Mouse (Mus musculus) neural tube, embryonic 15.5 days (tissue): ENCODE data around the gene Dnajc12. TPM values are rescaled to one million over a fixed set of nuclear protein-coding genes. Genes with fewer than 3 reads are reported as not detected.
"Not testable (repeated sequence)": the region's sequence is repeated elsewhere in the genome, so short reads cannot be mapped to it uniquely, and the experiment has no call there.

Experiments
- ATAC-seq: fragments of 200-750 bp; cut with Nextera tagmentation; 2 replicates; pipeline ENCODE4 v1.8.0; 2017; ENCODE audit warnings: mild to moderate bottlenecking, moderate TSS enrichment, moderate library complexity; ENCODE audit not compliant: low FRiP score
- H3K27ac ChIP-seq: fragments of 300-500 bp; sonication (generic); replicated peaks from 2 replicates; pipeline ENCODE4 v1.5.1; 2015; ENCODE audit warnings: mild to moderate bottlenecking, inconsistent platforms
- H3K27me3 ChIP-seq: fragments of 300-500 bp; sonication (generic); replicated peaks from 2 replicates; pipeline ENCODE4 v1.6.1; 2015; ENCODE audit warnings: inconsistent platforms
- H3K36me3 ChIP-seq: fragments of 300-500 bp; sonication (generic); 2 replicates; pipeline ENCODE4 v1.6.1; 2015; ENCODE audit warnings: inconsistent platforms
- H3K4me1 ChIP-seq: fragments of 300-500 bp; sonication (generic); 2 replicates; pipeline ENCODE4 v1.6.1; 2015; ENCODE audit warnings: inconsistent platforms
- H3K4me2 ChIP-seq: fragments of 300-500 bp; sonication (generic); 2 replicates; pipeline ENCODE4 v1.6.1; 2015; ENCODE audit warnings: inconsistent platforms, mild to moderate bottlenecking, moderate library complexity
- H3K4me3 ChIP-seq: fragments of 300-500 bp; sonication (generic); replicated peaks from 2 replicates; pipeline ENCODE4 v1.5.1; 2015; ENCODE audit warnings: mild to moderate bottlenecking, inconsistent platforms
- H3K9ac ChIP-seq: fragments of 300-500 bp; sonication (generic); replicated peaks from 2 replicates; pipeline ENCODE4 v1.6.1; 2015; ENCODE audit warnings: mild to moderate bottlenecking, inconsistent platforms
- H3K9me3 ChIP-seq: fragments of 300-500 bp; sonication (generic); replicated peaks from 2 replicates; pipeline ENCODE4 v1.6.1; 2016; ENCODE audit warnings: inconsistent platforms
- WGBS: fragments of 180-500 bp; shearing (Covaris S2); methylation state at CpG from one replicate; pipeline ENCODE4 v1.1.7; 2015; ENCODE audit warnings: mixed read lengths; 5-methylcytosine and 5-hydroxymethylcytosine counted together
- polyA plus RNA-seq: library from polyadenylated mRNA; unstranded; fragments of >200 nt; fragmentation: Nextera tagmentation; extraction: Ambion mirVana; gene quantifications from 2 replicates; pipeline ENCODE4 v1.2.1, GENCODE M21; 2015

Dnajc12 gene
- 25.4 and 27.5 TPM in 2 replicates for polyA plus RNA-seq

GRCm38 (mm10) chr10:63382372-63383279 is at the start of gene Dnajc12:
Gene Dnajc12 (plus strand): TSS chr10:63382443.
- H3K9me3 ChIP-seq = no peaks in the 10 kb centered on the region
- peak within 1 kb of the TSS; percentile 57 for H3K4me3 ChIP-seq
- H3K36me3 ChIP-seq = no peaks in the 10 kb centered on the region
- peak within 1 kb of the TSS; percentile 92 for H3K4me2 ChIP-seq
- ATAC-seq = peak; percentile 93
- H3K27ac ChIP-seq = peak within 1 kb of the TSS; percentile 71
- H3K4me1 ChIP-seq = peaks cover 18% of the 10 kb centered on the region
- peak within 1 kb of the TSS; percentile 60 for H3K9ac ChIP-seq
- WGBS = under 1% methylated on average over 28 of the region's 28 CpGs
- H3K27me3 ChIP-seq = peaks cover 6% of the 10 kb centered on the region; the same call in 1 of the 2 replicates

- no peak for ATAC-seq
- Histone ChIP-seq H3K27ac (no peak overlapping the region), H3K4me3 (peak overlapping the region; percentile 78), H3K27me3 (no peaks in the 10 kb centered on the region), H3K4me1 (peaks cover 26% of the 10 kb centered on the region), H3K9me3 (no peaks in the 10 kb centered on the region), H3K9ac (0 out of 2 replicates have a peak overlapping the region, but pooled peaks have one; percentile 30), H3K4me2 (peak overlapping the region; percentile 71), H3K36me3 (peaks cover 10% of the 10 kb centered on the region)
- 57% methylated on average over 13 of the region's 13 CpGs for WGBS
These were observed 45.3 kb upstream of the Dnajc12 start for GRCm38 (mm10) chr10:63336901-63337300.

GRCm38 (mm10) chr10:63337326-63337725 is 44.9 kb upstream of the Dnajc12 start:
- 32% methylated on average over 5 of the region's 5 CpGs for WGBS
- no peaks in the 10 kb centered on the region for H3K9me3 ChIP-seq

GRCm38 (mm10) chr10:63337951-63338836 is 44.0 kb upstream of the Dnajc12 start:
- no peaks in the 10 kb centered on the region for H3K27me3 ChIP-seq
- WGBS = under 1% methylated on average over 76 of the region's 113 CpGs

More at GRCm38 (mm10) chr10:63337326-63337725, 44.9 kb upstream of the Dnajc12 start:
- H3K9ac ChIP-seq = peak overlapping the region; percentile 30; the same call in 1 of the 2 replicates
- ATAC-seq = no peak
- peaks cover 26% of the 10 kb centered on the region for H3K4me1 ChIP-seq
- H3K4me3 ChIP-seq = peak overlapping the region; percentile 78
- peak overlapping the region; percentile 71 for H3K4me2 ChIP-seq
- H3K36me3 ChIP-seq = peaks cover 10% of the 10 kb centered on the region
- no peak overlapping the region for H3K27ac ChIP-seq
- H3K27me3 ChIP-seq = no peaks in the 10 kb centered on the region

GRCm38 (mm10) chr10:63338914-63339643 is 43.2 kb upstream of the Dnajc12 start:
- Histone ChIP-seq H3K27me3 (no peaks in the 10 kb centered on the region), H3K36me3 (peaks cover 4% of the 10 kb centered on the region; the same call in 1 of the 2 replicates), H3K27ac (peak overlapping the region; percentile 90), H3K4me2 (peak overlapping the region; percentile 71), H3K4me1 (peaks cover 26% of the 10 kb centered on the region), H3K9ac (peak overlapping the region; percentile 93), H3K4me3 (peak overlapping the region; percentile 78), H3K9me3 (no peaks in the 10 kb centered on the region)
- ATAC-seq = peak; percentile 97
- WGBS = under 1% methylated on average over 71 of the region's 74 CpGs

More at GRCm38 (mm10) chr10:63337951-63338836, 44.0 kb upstream of the Dnajc12 start:
- peak overlapping the region; percentile 78 for H3K4me3 ChIP-seq
- H3K36me3 ChIP-seq = peaks cover 10% of the 10 kb centered on the region
- H3K9ac ChIP-seq = peak overlapping the region; percentile 93
- no peaks in the 10 kb centered on the region for H3K9me3 ChIP-seq
- H3K4me2 ChIP-seq = peak overlapping the region; percentile 71
- H3K27ac ChIP-seq = peak overlapping the region; percentile 90
- peaks cover 26% of the 10 kb centered on the region for H3K4me1 ChIP-seq
- peak; percentile 83 for ATAC-seq

- no peak for ATAC-seq
- Histone ChIP-seq H3K36me3 (no peaks in the 10 kb centered on the region), H3K4me3 (no peak overlapping the region), H3K9ac (no peak overlapping the region), H3K27ac (no peak overlapping the region), H3K9me3 (no peaks in the 10 kb centered on the region), H3K4me2 (no peak overlapping the region), H3K27me3 (no peaks in the 10 kb centered on the region), H3K4me1 (peaks cover 20% of the 10 kb centered on the region)
- WGBS = 79% methylated on average over 2 of the region's 2 CpGs
These were observed 40.9 kb upstream of the Dnajc12 start for GRCm38 (mm10) chr10:63341351-63341750.

GRCm38 (mm10) chr10:63344751-63345150 is 37.5 kb upstream of the Dnajc12 start:
- no peak overlapping the region for H3K27ac ChIP-seq
- H3K9me3 ChIP-seq = no peaks in the 10 kb centered on the region
- H3K4me1 ChIP-seq = no peaks in the 10 kb centered on the region
- H3K27me3 ChIP-seq = no peaks in the 10 kb centered on the region
- H3K9ac ChIP-seq = no peak overlapping the region
- H3K4me3 ChIP-seq = no peak overlapping the region
- ATAC-seq = no peak
- no peak overlapping the region for H3K4me2 ChIP-seq
- no peaks in the 10 kb centered on the region for H3K36me3 ChIP-seq
- WGBS = 91% methylated on average over 3 of the region's 3 CpGs

- no peak for ATAC-seq
- 63% methylated on average over 3 of the region's 3 CpGs for WGBS
- H3K9ac ChIP-seq = no peak overlapping the region
- H3K4me1 ChIP-seq = no peaks in the 10 kb centered on the region
- no peak overlapping the region for H3K4me3 ChIP-seq
- no peaks in the 10 kb centered on the region for H3K36me3 ChIP-seq
- no peaks in the 10 kb centered on the region for H3K27me3 ChIP-seq
- H3K4me2 ChIP-seq = no peak overlapping the region
- no peaks in the 10 kb centered on the region for H3K9me3 ChIP-seq
- no peak overlapping the region for H3K27ac ChIP-seq
These were observed 34.0 kb upstream of the Dnajc12 start for GRCm38 (mm10) chr10:63348291-63348690.

GRCm38 (mm10) chr10:63350666-63351065 is 31.6 kb upstream of the Dnajc12 start:
- Histone ChIP-seq H3K36me3 (no peaks in the 10 kb centered on the region), H3K4me3 (no peak overlapping the region), H3K9me3 (no peaks in the 10 kb centered on the region), H3K4me2 (no peak overlapping the region), H3K27me3 (no peaks in the 10 kb centered on the region), H3K27ac (no peak overlapping the region), H3K9ac (no peak overlapping the region), H3K4me1 (no peaks in the 10 kb centered on the region)
- ATAC-seq = no peak
- 89% methylated on average over 7 of the region's 7 CpGs for WGBS

GRCm38 (mm10) chr10:63351099-63351498 is 31.1 kb upstream of the Dnajc12 start:
- not testable (repeated sequence) for H3K4me3 ChIP-seq, H3K36me3 ChIP-seq, H3K9me3 ChIP-seq, H3K9ac ChIP-seq, ATAC-seq, H3K4me1 ChIP-seq, H3K27me3 ChIP-seq, H3K27ac ChIP-seq, H3K4me2 ChIP-seq
- WGBS = 84% methylated on average over 7 of the region's 7 CpGs

- H3K9me3 ChIP-seq = no peaks in the 10 kb centered on the region
- no peak overlapping the region for H3K27ac ChIP-seq
- no peaks in the 10 kb centered on the region for H3K4me1 ChIP-seq
- no peak for ATAC-seq
- H3K9ac ChIP-seq = no peak overlapping the region
- no peaks in the 10 kb centered on the region for H3K27me3 ChIP-seq
- H3K36me3 ChIP-seq = no peaks in the 10 kb centered on the region
- 74% methylated on average over 5 of the region's 5 CpGs for WGBS
- no peak overlapping the region for H3K4me2 ChIP-seq
- H3K4me3 ChIP-seq = no peak overlapping the region
These were observed 30.1 kb upstream of the Dnajc12 start for GRCm38 (mm10) chr10:63352111-63352510.
